Comparison of ENCODE assay signal across 15 mouse cellular contexts in genomic region chr14:121884150-121884797, GRCm38 (mm10). TPM values are rescaled to one million over a fixed set of nuclear protein-coding genes. Genes with fewer than 3 reads are reported as not detected.
A peak's percentile ranks its signal among the peaks of the same experiment; 100 is the strongest.
DNase-seq lines count a peak whose midpoint lies in the region; ATAC-seq and TF ChIP-seq lines count a peak whose summit lies in the region.
"Had no signal": no experiment of that assay in that cellular context is flagged by ENCODE, and none has a peak within 500 bp of the region (broad histone marks: within the 10 kb centered on the region; RNA-seq: fewer than 3 reads in every experiment).

No protein-coding gene starts in this region.

- H3K4me2 ChIP-seq in heart, embryonic 12.5 days = peak overlapping the region; percentile 30
- H3K4me2 ChIP-seq: hindbrain, embryonic 14.5 days; midbrain, embryonic 11.5 days had no signal

- H3K9me3 ChIP-seq in heart, embryonic 12.5 days (replicated peaks) = no peaks in the 10 kb centered on the region

- peak overlapping the region; percentile 66 for H3K27ac ChIP-seq in heart, embryonic 12.5 days (ENCODE audit: poor library complexity, severe bottlenecking)
- H3K27ac ChIP-seq in cerebellum, adult 2 months (ENCODE audit: insufficient read depth, low read length) = no peak overlapping the region
- H3K27ac ChIP-seq: hindbrain, embryonic 14.5 days; liver, embryonic 14.5 days had no signal

- ATAC-seq in heart, embryonic 12.5 days (ENCODE audit: insufficient number of reproducible peaks, low FRiP score) = 0 out of 2 replicates have a peak, but pooled peaks have one; percentile 29
- ATAC-seq: CD4-positive, CD25-positive, alpha-beta regulatory T cell, adult 4 months had no signal

- no peak overlapping the region for H3K4me3 ChIP-seq in heart, embryonic 12.5 days
- no peak overlapping the region for H3K4me3 ChIP-seq in cerebellum, adult 2 months (replicated peaks; ENCODE audit: insufficient read depth, low read depth, low read length)

- 29% methylated on average over 6 of the region's 6 CpGs for WGBS in heart, embryonic 12.5 days
- WGBS in cerebellum, adult 2 months = 63% methylated on average over 6 of the region's 6 CpGs

- no peaks in the 10 kb centered on the region for H3K27me3 ChIP-seq in heart, embryonic 12.5 days (replicated peaks)
- H3K27me3 ChIP-seq in cerebellum, adult 2 months (ENCODE audit: control insufficient read depth, insufficient read depth, low read length) = no peaks in the 10 kb centered on the region

- no peak for DNase-seq in heart, adult 8-10 months (ENCODE audit: low spot score)
- DNase-seq in lung, postnatal 10 days = peak; percentile 60
- DNase-seq in lung, adult 18-20 months = no peak
- DNase-seq in kidney, postnatal 4 days = peak; percentile 66 to 71
- DNase-seq in yolk sac, embryonic 10.5 days (ENCODE audit: low spot score) = peak; percentile 66
- no peak for DNase-seq in cerebellum, adult 2 months
- DNase-seq: cerebellum, adult 11-12 months; embryo, embryonic 11 days had no signal

- 0 out of 2 replicates have a peak, but pooled peaks cover 2% of the 10 kb centered on the region for H3K36me3 ChIP-seq in heart, embryonic 12.5 days

- TF ChIP-seq POLR2A in cerebellum, adult 2 months (IDR thresholded peaks at IDR 0.05; ENCODE audit: borderline replicate concordance, insufficient read depth, low read length) = no peak

- peaks cover 45% of the 10 kb centered on the region for H3K4me1 ChIP-seq in heart, embryonic 12.5 days (replicated peaks)
- peaks cover 11% of the 10 kb centered on the region; the same call in 1 of the 2 replicates for H3K4me1 ChIP-seq in cerebellum, adult 2 months (ENCODE audit: control insufficient read depth, insufficient read depth, low read length)

- no peak for TF ChIP-seq CTCF in cerebellum, adult 2 months (IDR thresholded peaks at IDR 0.05; ENCODE audit: borderline replicate concordance, insufficient read depth, low read depth, low read length)

- no peak overlapping the region for H3K9ac ChIP-seq in heart, embryonic 12.5 days
- H3K9ac ChIP-seq: hindbrain, embryonic 14.5 days; liver, embryonic 14.5 days had no signal

RNA-seq across cellular contexts. Expression of gene Ubac2, which starts 5.9 kb away (rescaled TPM):
- polyA plus RNA-seq in heart, embryonic 12.5 days (2016; fragmentation: Nextera tagmentation; extraction: Ambion mirVana) = 56.9 and 63.3 TPM in 2 replicates
- total RNA-seq in heart, adult 8-10 months (2022) = 10 to 100 TPM; 30.4 to 31.5 (median 30.8) TPM
- 44.4 and 45.6 TPM in 2 replicates for polyA plus RNA-seq in cerebellum, adult 2 months (2012; rRNA removed)

RNA-seq across cellular contexts. Expression of gene Gpr18, which starts 31.3 kb away (rescaled TPM):
- 0.17 and 0.29 TPM in 2 replicates for polyA plus RNA-seq in heart, embryonic 12.5 days (2016; fragmentation: Nextera tagmentation; extraction: Ambion mirVana)
- under 1 TPM in 3 of 4 experiments, not detected in 1; 0.16 to 0.23 (median 0.19) TPM for total RNA-seq in heart, adult 8-10 months (2022)
- polyA plus RNA-seq in cerebellum, adult 2 months (2012; rRNA removed) = 0.06 TPM in 1 of 2 replicates, not detected in the other
- total RNA-seq: layer of hippocampus, adult 8-10 months; left cerebral cortex, postnatal 25 days had no signal
- polyA plus RNA-seq: hindbrain, embryonic 14.5 days had no signal

Comparison
In these comparisons a context has a peak if more than half of its experiments do, and no peak if none do; other contexts are left out.
1. DNase-seq: peak in lung, postnatal 10 days (single experiment), kidney, postnatal 4 days (2 of 2) and yolk sac, embryonic 10.5 days (single experiment); none in heart, adult 8-10 months (single experiment), lung, adult 18-20 months (0 of 2) and cerebellum, adult 2 months (0 of 2).